Mouse (Mus musculus): ENCODE measurements at regions not wholly inside any gene's neighbourhood (a gene's known extent, or its start where the extent isn't known, plus 50 kb on each side); places are given as distances from the start of the nearest gene placed in this dataset.

GRCm38 (mm10) chr6:116894252-116894651 lies 177.5 kb upstream of the Tmem72 start:
- H3K9ac ChIP-seq (ENCODE audit: low read length): no peak overlapping the region
- H3K4me1 ChIP-seq (replicated peaks; ENCODE audit: control insufficient read depth, insufficient read depth, low read length): peaks cover 13% of the 10 kb centered on the region
- H3K4me3 ChIP-seq (ENCODE audit: low read length): no peak overlapping the region
- no peaks in the 10 kb centered on the region for H3K9me3 ChIP-seq (ENCODE audit: control insufficient read depth, low read length)
- H3K27ac ChIP-seq (ENCODE audit: low read length): no peak overlapping the region
- no peaks in the 10 kb centered on the region for H3K27me3 ChIP-seq (ENCODE audit: control insufficient read depth, insufficient read depth, low read depth, low read length)
- no peak overlapping the region for H3K4me2 ChIP-seq (ENCODE audit: low read depth, low read length)
- no peaks in the 10 kb centered on the region for H3K36me3 ChIP-seq (ENCODE audit: control insufficient read depth, insufficient read depth, low read length)
- WGBS: 82% methylated on average over 5 of the region's 5 CpGs
- no peak for ATAC-seq (ENCODE audit: low read depth)

- Histone ChIP-seq H3K36me3 (ENCODE audit: control insufficient read depth, insufficient read depth, low read length) (no peaks in the 10 kb centered on the region), H3K4me3 (ENCODE audit: low read length) (no peak overlapping the region), H3K27ac (ENCODE audit: low read length) (peak overlapping the region; percentile 60), H3K9ac (ENCODE audit: low read length) (no peak overlapping the region), H3K4me1 (replicated peaks; ENCODE audit: control insufficient read depth, insufficient read depth, low read length) (peaks cover 13% of the 10 kb centered on the region), H3K27me3 (ENCODE audit: control insufficient read depth, insufficient read depth, low read depth, low read length) (no peaks in the 10 kb centered on the region), H3K4me2 (ENCODE audit: low read depth, low read length) (no peak overlapping the region), H3K9me3 (ENCODE audit: control insufficient read depth, low read length) (no peaks in the 10 kb centered on the region)
- peak; percentile 91 for ATAC-seq (ENCODE audit: low read depth)
- 24% methylated on average over 5 of the region's 5 CpGs for WGBS
Observed at GRCm38 (mm10) chr6:116895114-116895513, 178.4 kb upstream of the Tmem72 start.

- Histone ChIP-seq H3K9ac (ENCODE audit: low read length) (no peak overlapping the region), H3K4me2 (ENCODE audit: low read depth, low read length) (no peak overlapping the region), H3K4me1 (replicated peaks; ENCODE audit: control insufficient read depth, insufficient read depth, low read length) (peaks cover 13% of the 10 kb centered on the region), H3K9me3 (ENCODE audit: control insufficient read depth, low read length) (no peaks in the 10 kb centered on the region), H3K36me3 (ENCODE audit: control insufficient read depth, insufficient read depth, low read length) (no peaks in the 10 kb centered on the region), H3K4me3 (ENCODE audit: low read length) (no peak overlapping the region), H3K27me3 (ENCODE audit: control insufficient read depth, insufficient read depth, low read depth, low read length) (no peaks in the 10 kb centered on the region), H3K27ac (ENCODE audit: low read length) (no peak overlapping the region)
- 44% methylated on average over 4 of the region's 4 CpGs for WGBS
- ATAC-seq (ENCODE audit: low read depth): no peak
Observed at GRCm38 (mm10) chr6:116896132-116896630, 179.5 kb upstream of the Tmem72 start.

GRCm38 (mm10) chr6:116901816-116902215 lies 185.1 kb upstream of the Tmem72 start:
- Histone ChIP-seq H3K4me3 (ENCODE audit: low read length) (no peak overlapping the region), H3K9me3 (ENCODE audit: control insufficient read depth, low read length) (no peaks in the 10 kb centered on the region), H3K4me2 (ENCODE audit: low read depth, low read length) (no peak overlapping the region), H3K27me3 (ENCODE audit: control insufficient read depth, insufficient read depth, low read depth, low read length) (no peaks in the 10 kb centered on the region), H3K36me3 (ENCODE audit: control insufficient read depth, insufficient read depth, low read length) (no peaks in the 10 kb centered on the region), H3K9ac (ENCODE audit: low read length) (no peak overlapping the region), H3K4me1 (replicated peaks; ENCODE audit: control insufficient read depth, insufficient read depth, low read length) (no peaks in the 10 kb centered on the region), H3K27ac (ENCODE audit: low read length) (no peak overlapping the region)
- ATAC-seq (ENCODE audit: low read depth): no peak
- WGBS: 6% methylated on average over 1 of the region's 1 CpGs

GRCm38 (mm10) chr6:116902371-116902770 lies 185.7 kb upstream of the Tmem72 start:
- H3K36me3 ChIP-seq (ENCODE audit: control insufficient read depth, insufficient read depth, low read length): no peaks in the 10 kb centered on the region
- no peaks in the 10 kb centered on the region for H3K9me3 ChIP-seq (ENCODE audit: control insufficient read depth, low read length)
- no peaks in the 10 kb centered on the region for H3K4me1 ChIP-seq (replicated peaks; ENCODE audit: control insufficient read depth, insufficient read depth, low read length)
- ATAC-seq (ENCODE audit: low read depth): no peak
- 64% methylated on average over 3 of the region's 3 CpGs for WGBS
- no peak overlapping the region for H3K4me3 ChIP-seq (ENCODE audit: low read length)
- H3K9ac ChIP-seq (ENCODE audit: low read length): no peak overlapping the region
- no peaks in the 10 kb centered on the region for H3K27me3 ChIP-seq (ENCODE audit: control insufficient read depth, insufficient read depth, low read depth, low read length)
- no peak overlapping the region for H3K4me2 ChIP-seq (ENCODE audit: low read depth, low read length)
- H3K27ac ChIP-seq (ENCODE audit: low read length): no peak overlapping the region

- Histone ChIP-seq H3K27me3 (ENCODE audit: control insufficient read depth, insufficient read depth, low read depth, low read length) (no peaks in the 10 kb centered on the region), H3K4me1 (replicated peaks; ENCODE audit: control insufficient read depth, insufficient read depth, low read length) (no peaks in the 10 kb centered on the region), H3K4me2 (ENCODE audit: low read depth, low read length) (no peak overlapping the region), H3K4me3 (ENCODE audit: low read length) (no peak overlapping the region), H3K27ac (ENCODE audit: low read length) (no peak overlapping the region), H3K9me3 (ENCODE audit: control insufficient read depth, low read length) (no peaks in the 10 kb centered on the region), H3K36me3 (ENCODE audit: control insufficient read depth, insufficient read depth, low read length) (no peaks in the 10 kb centered on the region), H3K9ac (ENCODE audit: low read length) (no peak overlapping the region)
- ATAC-seq (ENCODE audit: low read depth): no peak
- WGBS: 50% methylated on average over 7 of the region's 7 CpGs
Observed at GRCm38 (mm10) chr6:116906426-116907172, 189.9 kb upstream of the Tmem72 start.

GRCm38 (mm10) chr6:116910607-116911006 lies 193.9 kb upstream of the Tmem72 start:
- no peaks in the 10 kb centered on the region for H3K36me3 ChIP-seq (ENCODE audit: control insufficient read depth, insufficient read depth, low read length)
- WGBS: 89% methylated on average over 7 of the region's 7 CpGs
- ATAC-seq (ENCODE audit: low read depth): no peak
- H3K4me3 ChIP-seq (ENCODE audit: low read length): no peak overlapping the region
- H3K9me3 ChIP-seq (ENCODE audit: control insufficient read depth, low read length): no peaks in the 10 kb centered on the region
- H3K4me2 ChIP-seq (ENCODE audit: low read depth, low read length): no peak overlapping the region
- H3K27ac ChIP-seq (ENCODE audit: low read length): no peak overlapping the region
- no peaks in the 10 kb centered on the region for H3K27me3 ChIP-seq (ENCODE audit: control insufficient read depth, insufficient read depth, low read depth, low read length)
- H3K9ac ChIP-seq (ENCODE audit: low read length): no peak overlapping the region
- no peaks in the 10 kb centered on the region for H3K4me1 ChIP-seq (replicated peaks; ENCODE audit: control insufficient read depth, insufficient read depth, low read length)

- Histone ChIP-seq H3K27ac (ENCODE audit: low read length) (no peak overlapping the region), H3K4me1 (replicated peaks; ENCODE audit: control insufficient read depth, insufficient read depth, low read length) (0 out of 2 replicates have a peak, but pooled peaks cover 3% of the 10 kb centered on the region), H3K4me3 (ENCODE audit: low read length) (no peak overlapping the region), H3K9ac (ENCODE audit: low read length) (no peak overlapping the region), H3K36me3 (ENCODE audit: control insufficient read depth, insufficient read depth, low read length) (no peaks in the 10 kb centered on the region), H3K27me3 (ENCODE audit: control insufficient read depth, insufficient read depth, low read depth, low read length) (no peaks in the 10 kb centered on the region), H3K9me3 (ENCODE audit: control insufficient read depth, low read length) (no peaks in the 10 kb centered on the region), H3K4me2 (ENCODE audit: low read depth, low read length) (no peak overlapping the region)
- WGBS: 64% methylated on average over 3 of the region's 3 CpGs
- no peak for ATAC-seq (ENCODE audit: low read depth)
Observed at GRCm38 (mm10) chr6:116912161-116912560, 195.4 kb upstream of the Tmem72 start.

- Histone ChIP-seq H3K27ac (ENCODE audit: low read length) (no peak overlapping the region), H3K4me2 (ENCODE audit: low read depth, low read length) (no peak overlapping the region), H3K36me3 (ENCODE audit: control insufficient read depth, insufficient read depth, low read length) (no peaks in the 10 kb centered on the region), H3K9ac (ENCODE audit: low read length) (no peak overlapping the region), H3K4me3 (ENCODE audit: low read length) (no peak overlapping the region), H3K9me3 (ENCODE audit: control insufficient read depth, low read length) (no peaks in the 10 kb centered on the region), H3K4me1 (replicated peaks; ENCODE audit: control insufficient read depth, insufficient read depth, low read length) (0 out of 2 replicates have a peak, but pooled peaks cover 3% of the 10 kb centered on the region), H3K27me3 (ENCODE audit: control insufficient read depth, insufficient read depth, low read depth, low read length) (no peaks in the 10 kb centered on the region)
- ATAC-seq (ENCODE audit: low read depth): no peak
- WGBS: 41% methylated on average over 1 of the region's 1 CpGs
Observed at GRCm38 (mm10) chr6:116914073-116914472, 197.4 kb upstream of the Tmem72 start.
